In the genomic region with DNA sequence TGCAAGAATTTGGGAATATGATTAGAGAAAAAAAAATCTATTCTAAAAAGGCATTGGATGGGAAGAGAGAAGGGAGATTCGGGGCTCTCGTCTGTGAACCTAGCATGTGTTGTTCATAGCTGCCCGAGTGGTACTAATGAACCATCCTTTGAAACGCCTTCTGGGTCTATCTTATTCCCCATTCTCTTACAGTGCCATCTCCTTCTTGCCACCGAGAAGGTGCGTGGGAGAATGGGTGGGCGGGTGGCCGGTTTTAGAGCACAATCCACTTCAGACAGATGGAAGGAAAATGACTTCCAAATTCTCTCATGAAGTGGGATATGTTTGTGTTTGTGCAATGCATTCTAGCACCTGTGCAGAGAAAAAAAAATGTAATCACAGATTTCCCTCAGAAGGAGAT, we compare ENCODE assay signal across 11 mouse cellular contexts.
A peak's percentile ranks its signal among the peaks of the same experiment; 100 is the strongest.
DNase-seq lines count a peak whose midpoint lies in the region; ATAC-seq and TF ChIP-seq lines count a peak whose summit lies in the region.
"Had no signal": no experiment of that assay in that cellular context is flagged by ENCODE, and none has a peak within 500 bp of the region (broad histone marks: within the 10 kb centered on the region; RNA-seq: fewer than 3 reads in every experiment).

No protein-coding gene starts in this region.

- H3K36me3 ChIP-seq in hindbrain, embryonic 12.5 days, result no peaks in the 10 kb centered on the region
- H3K36me3 ChIP-seq in neural tube, embryonic 13.5 days, result no peaks in the 10 kb centered on the region
- H3K36me3 ChIP-seq in heart, embryonic 11.5 days (ENCODE audit: control insufficient read depth, insufficient read depth, low read length), result no peaks in the 10 kb centered on the region

- no peaks in the 10 kb centered on the region for H3K9me3 ChIP-seq in hindbrain, embryonic 12.5 days (replicated peaks)
- no peaks in the 10 kb centered on the region for H3K9me3 ChIP-seq in neural tube, embryonic 13.5 days
- H3K9me3 ChIP-seq in heart, embryonic 11.5 days (replicated peaks; ENCODE audit: control insufficient read depth, low read length), result no peaks in the 10 kb centered on the region

- H3K4me1 ChIP-seq in hindbrain, embryonic 12.5 days, result peaks cover 42% of the 10 kb centered on the region
- peaks cover 55% of the 10 kb centered on the region for H3K4me1 ChIP-seq in neural tube, embryonic 13.5 days (replicated peaks)
- no peaks in the 10 kb centered on the region for H3K4me1 ChIP-seq in heart, embryonic 11.5 days (ENCODE audit: control insufficient read depth, insufficient read depth, low read length)

- TF ChIP-seq CTCF in brain, embryonic 14.5 days (IDR thresholded peaks at IDR 0.05; ENCODE audit: borderline replicate concordance, extremely low read depth, insufficient read depth, insufficient read length), result no peak

- H3K27ac ChIP-seq in hindbrain, embryonic 12.5 days, result peak overlapping the region; percentile 70
- H3K27ac ChIP-seq in neural tube, embryonic 13.5 days (replicated peaks), result peak overlapping the region; percentile 76
- H3K27ac ChIP-seq in heart, embryonic 11.5 days (ENCODE audit: low read depth, low read length), result no peak overlapping the region
- H3K27ac ChIP-seq: macrophage had no signal

- no peaks in the 10 kb centered on the region for H3K27me3 ChIP-seq in hindbrain, embryonic 12.5 days
- no peaks in the 10 kb centered on the region for H3K27me3 ChIP-seq in neural tube, embryonic 13.5 days
- no peaks in the 10 kb centered on the region for H3K27me3 ChIP-seq in heart, embryonic 11.5 days (ENCODE audit: control insufficient read depth, insufficient read depth, low read length)

- 0 out of 2 replicates have a peak, but pooled peaks have one; percentile 39 for ATAC-seq in hindbrain, embryonic 12.5 days (ENCODE audit: low FRiP score)
- ATAC-seq in neural tube, embryonic 13.5 days (ENCODE audit: low read depth), result no peak
- ATAC-seq in heart, embryonic 11.5 days (replicated peaks; ENCODE audit: insufficient number of reproducible peaks, low FRiP score, low TSS enrichment), result no peak

- H3K4me2 ChIP-seq in hindbrain, embryonic 12.5 days (replicated peaks), result no peak overlapping the region
- no peak overlapping the region for H3K4me2 ChIP-seq in neural tube, embryonic 13.5 days
- H3K4me2 ChIP-seq in heart, embryonic 11.5 days, result no peak overlapping the region

- no peak for TF ChIP-seq POLR2A in brain, embryonic 14.5 days (IDR thresholded peaks at IDR 0.05; ENCODE audit: borderline replicate concordance, extremely low read depth, insufficient read depth, insufficient read length, poor library complexity, severe bottlenecking)

- H3K9ac ChIP-seq in hindbrain, embryonic 12.5 days, result no peak overlapping the region
- no peak overlapping the region for H3K9ac ChIP-seq in neural tube, embryonic 13.5 days
- no peak overlapping the region for H3K9ac ChIP-seq in heart, embryonic 11.5 days (ENCODE audit: low read depth, low read length)

- DNase-seq in Muller cell, postnatal 12 days (ENCODE audit: inconsistent ontology term), result peak; percentile 36
- DNase-seq in brain, embryonic 14.5 days (ENCODE audit: low read depth), result peak; percentile 23
- no peak for DNase-seq in adrenal gland, postnatal 14 days
- no peak for DNase-seq in kidney, adult 11 months
- DNase-seq: cerebellum, postnatal 25 days; heart, postnatal 36 days; thymus, postnatal 36 days had no signal

- 63% methylated on average over 8 of the region's 8 CpGs for WGBS in hindbrain, embryonic 12.5 days
- WGBS in neural tube, embryonic 13.5 days, result 37% methylated on average over 8 of the region's 8 CpGs
- WGBS in heart, embryonic 11.5 days (ENCODE audit: insufficient replicate concordance), result 82% methylated on average over 8 of the region's 8 CpGs

- H3K4me3 ChIP-seq in hindbrain, embryonic 12.5 days, result no peak overlapping the region
- H3K4me3 ChIP-seq in neural tube, embryonic 13.5 days, result no peak overlapping the region
- no peak overlapping the region for H3K4me3 ChIP-seq in heart, embryonic 11.5 days (ENCODE audit: low read depth, low read length)

Comparison
In these comparisons a context has a peak if more than half of its experiments do, and no peak if none do; other contexts are left out.
1. DNase-seq: peak in Muller cell, postnatal 12 days (single experiment) and brain, embryonic 14.5 days (single experiment); none in adrenal gland, postnatal 14 days (single experiment) and kidney, adult 11 months (single experiment).